Mouse (Mus musculus) heart, embryonic 14.5 days (tissue): ENCODE results near the gene Fer1l4. TPM values are rescaled to one million over a fixed set of nuclear protein-coding genes. Genes with fewer than 3 reads are reported as not detected.
A peak's percentile ranks its signal among the peaks of the same experiment; 100 is the strongest.

Experiments
- ATAC-seq: fragments of 200-750 bp; cut with Nextera tagmentation; 2 replicates; pipeline ENCODE4 v1.8.0; 2017; ENCODE audit warnings: low read depth, moderate TSS enrichment; ENCODE audit not compliant: insufficient number of reproducible peaks, insufficient read depth, low FRiP score
- H3K27ac ChIP-seq, 2 experiments: fragments of 200-500 bp in 1 of 2; fragments of 300-500 bp in 1 of 2; sonication (generic) in 1 of 2; replicated peaks in 1 of 2; 2 replicates each; pipeline ENCODE4 v1.5.1; 2012 to 2014; ENCODE audit warnings: low read depth in 2 of 2, low read length in 2 of 2, control low read depth in 1 of 2, mild to moderate bottlenecking in 1 of 2, mixed read lengths in 1 of 2; ENCODE audit not compliant: control insufficient read depth in 1 of 2, insufficient read depth in 1 of 2
- H3K27me3 ChIP-seq: fragments of 300-500 bp; sonication (generic); 2 replicates; pipeline ENCODE4 v1.6.1; 2014; ENCODE audit warnings: mild to moderate bottlenecking, low read length, control low read depth; ENCODE audit not compliant: control insufficient read depth, insufficient read depth
- H3K36me3 ChIP-seq: fragments of 300-500 bp; sonication (generic); 2 replicates; pipeline ENCODE4 v1.6.1; 2014; ENCODE audit warnings: mild to moderate bottlenecking, control low read depth, low read length, mixed read lengths; ENCODE audit not compliant: control insufficient read depth, insufficient read depth
- H3K4me1 ChIP-seq, 2 experiments: fragments of 200-500 bp in 1 of 2; fragments of 300-500 bp in 1 of 2; sonication (generic) in 1 of 2; 2 replicates each; pipeline ENCODE4 v1.6.1; 2012 to 2014; ENCODE audit warnings: low read length in 2 of 2, control low read depth in 1 of 2, mixed read lengths in 1 of 2; ENCODE audit not compliant: control insufficient read depth in 2 of 2, insufficient read depth in 2 of 2
- H3K4me2 ChIP-seq: fragments of 300-500 bp; sonication (generic); 2 replicates; pipeline ENCODE4 v1.6.1; 2014; ENCODE audit warnings: mild to moderate bottlenecking, low read length
- H3K4me3 ChIP-seq, 2 experiments: fragments of 200-500 bp in 1 of 2; fragments of 300-500 bp in 1 of 2; sonication (generic) in 1 of 2; 2 replicates each; pipeline ENCODE4 v1.5.1; 2012 to 2014; ENCODE audit warnings: low read length in 2 of 2, mild to moderate bottlenecking in 2 of 2, control low read depth in 1 of 2, low read depth in 1 of 2, moderate library complexity in 1 of 2; ENCODE audit not compliant: control insufficient read depth in 1 of 2, insufficient read depth in 1 of 2
- H3K9ac ChIP-seq: fragments of 300-500 bp; sonication (generic); 2 replicates; pipeline ENCODE4 v1.6.1; 2014; ENCODE audit warnings: mild to moderate bottlenecking, low read length
- H3K9me3 ChIP-seq: fragments of 300-500 bp; sonication (generic); 2 replicates; pipeline ENCODE4 v1.6.1; 2016; ENCODE audit warnings: low read length, control low read depth; ENCODE audit not compliant: control insufficient read depth
- WGBS: fragments of 180-500 bp; shearing (Covaris S2); extraction: QIAGEN DNeasy Blood & Tissue Kit; methylation state at CpG from one replicate; pipeline ENCODE4 v1.1.7; 2014; 5-methylcytosine and 5-hydroxymethylcytosine counted together
- polyA plus RNA-seq: library from polyadenylated mRNA; unstranded; fragments of >200 nt; fragmentation: Nextera tagmentation; extraction: Ambion mirVana; gene quantifications from 2 replicates; pipeline ENCODE4 v1.2.1, GENCODE M21; 2014

The Fer1l4 gene
- polyA plus RNA-seq, 1 experiment from 2014 or later = not detected

GRCm38 (mm10) chr2:156018106-156018505 is 34.6 kb downstream of the Fer1l4 start:
- Histone ChIP-seq H3K27ac (no peak overlapping the region), H3K9ac (no peak overlapping the region), H3K36me3 (peaks cover 64% of the 10 kb centered on the region), H3K4me3 (no peak overlapping the region), H3K27me3 (no peaks in the 10 kb centered on the region), H3K9me3 (no peaks in the 10 kb centered on the region), H3K4me2 (no peak overlapping the region), H3K4me1 (no peaks in the 10 kb centered on the region)
- ATAC-seq = no peak
- 87% methylated on average over 3 of the region's 3 CpGs for WGBS

GRCm38 (mm10) chr2:156007888-156008532 is 44.7 kb downstream of the Fer1l4 start, which contains the start of the genes 6430550D23Rik and Ergic3:
Gene 6430550D23Rik, minus strand, starts transcription at chr2:156007977.
Gene Ergic3, plus strand, starts transcription at chr2:156008045.
- peak; percentile 99 for ATAC-seq
- Histone ChIP-seq H3K27me3 (no peaks in the 10 kb centered on the region), H3K4me1 (peaks cover 5 to 8% of the 10 kb centered on the region in 2 experiments; a peak in 2 of 4 replicates), H3K4me2 (peak within 1 kb of the TSS; percentile 74), H3K36me3 (peaks cover 32% of the 10 kb centered on the region), H3K4me3 (peak within 1 kb of the TSS; percentile 73 to 76), H3K27ac (peak within 1 kb of the TSS; percentile 10 to 52; a peak in 2 of 4 replicates), H3K9me3 (no peaks in the 10 kb centered on the region), H3K9ac (peak within 1 kb of the TSS; percentile 81)
- WGBS = under 1% methylated on average over 45 of the region's 45 CpGs

- H3K4me2 ChIP-seq = no peak overlapping the region
- no peak overlapping the region for H3K9ac ChIP-seq
- H3K27ac ChIP-seq = no peak overlapping the region
- ATAC-seq = no peak
- no peaks in the 10 kb centered on the region for H3K27me3 ChIP-seq
- 87% methylated on average over 4 of the region's 4 CpGs for WGBS
- H3K4me3 ChIP-seq = no peak overlapping the region
- H3K36me3 ChIP-seq = peaks cover 10% of the 10 kb centered on the region
- peaks cover 5 to 8% of the 10 kb centered on the region in 2 experiments; a peak in 2 of 4 replicates for H3K4me1 ChIP-seq
- H3K9me3 ChIP-seq = no peaks in the 10 kb centered on the region
Observed at GRCm38 (mm10) chr2:156005393-156005792, 47.4 kb downstream of the Fer1l4 start.

- 60% methylated on average over 14 of the region's 14 CpGs for WGBS
- H3K9me3 ChIP-seq = no peaks in the 10 kb centered on the region
- no peak overlapping the region for H3K4me3 ChIP-seq
- no peak for ATAC-seq
- H3K36me3 ChIP-seq = peaks cover 99% of the 10 kb centered on the region
- H3K4me2 ChIP-seq = no peak overlapping the region
- peaks cover 4 to 11% of the 10 kb centered on the region in 2 experiments; a peak in 3 of 4 replicates for H3K4me1 ChIP-seq
- H3K27ac ChIP-seq = peak overlapping the region; percentile 17 to 28; a peak in 2 of 4 replicates
- H3K9ac ChIP-seq = 0 out of 2 replicates have a peak overlapping the region, but pooled peaks have one; percentile 8
- no peaks in the 10 kb centered on the region for H3K27me3 ChIP-seq
Observed at GRCm38 (mm10) chr2:155991863-155992321, 60.9 kb downstream of the Fer1l4 start.

GRCm38 (mm10) chr2:155991151-155991550 is 61.6 kb downstream of the Fer1l4 start:
- Histone ChIP-seq H3K4me3 (no peak overlapping the region), H3K9me3 (no peaks in the 10 kb centered on the region), H3K36me3 (peaks cover 99% of the 10 kb centered on the region), H3K9ac (no peak overlapping the region), H3K27ac (peak overlapping the region in 1 of 2 experiments; percentile 28; a peak in 1 of 4 replicates), H3K4me2 (no peak overlapping the region), H3K4me1 (peaks cover 4 to 11% of the 10 kb centered on the region in 2 experiments; a peak in 3 of 4 replicates), H3K27me3 (no peaks in the 10 kb centered on the region)
- no peak for ATAC-seq
- WGBS = 70% methylated on average over 10 of the region's 10 CpGs

- H3K4me1 ChIP-seq = peaks cover 4 to 11% of the 10 kb centered on the region in 2 experiments; a peak in 3 of 4 replicates
- no peak overlapping the region for H3K27ac ChIP-seq
- peaks cover 99% of the 10 kb centered on the region for H3K36me3 ChIP-seq
- H3K9me3 ChIP-seq = no peaks in the 10 kb centered on the region
- no peaks in the 10 kb centered on the region for H3K27me3 ChIP-seq
- 29% methylated on average over 4 of the region's 4 CpGs for WGBS
- ATAC-seq = no peak
- no peak overlapping the region for H3K4me3 ChIP-seq
- H3K4me2 ChIP-seq = no peak overlapping the region
- H3K9ac ChIP-seq = peak overlapping the region; percentile 16; the same call in 1 of the 2 replicates
Observed at GRCm38 (mm10) chr2:155989085-155989484, 63.7 kb downstream of the Fer1l4 start.

GRCm38 (mm10) chr2:155987131-155987530 is 65.6 kb downstream of the Fer1l4 start:
- no peak overlapping the region for H3K4me2 ChIP-seq
- WGBS = 95% methylated on average over 6 of the region's 6 CpGs
- no peak overlapping the region for H3K4me3 ChIP-seq
- no peak overlapping the region for H3K9ac ChIP-seq
- no peak for ATAC-seq
- peaks cover 99% of the 10 kb centered on the region for H3K36me3 ChIP-seq
- H3K9me3 ChIP-seq = no peaks in the 10 kb centered on the region
- no peak overlapping the region for H3K27ac ChIP-seq
- no peaks in the 10 kb centered on the region for H3K27me3 ChIP-seq
- peaks cover 3 to 9% of the 10 kb centered on the region in 2 experiments; a peak in 3 of 4 replicates for H3K4me1 ChIP-seq
